Mouse (Mus musculus) liver, embryonic 14 days (tissue): ENCODE data around the gene Serpinb9c. TPM values are rescaled to one million over a fixed set of nuclear protein-coding genes. Genes with fewer than 3 reads are reported as not detected.

Source experiments
- polyA plus RNA-seq: library from polyadenylated mRNA; depleted of rRNA; stranded (reverse); fragments of >200 nt; gene quantifications from 2 replicates; pipeline ENCODE4 v1.2.3, GENCODE M21; 2012; rRNA removed

Serpinb9c gene
- polyA plus RNA-seq, result 0.01 TPM in 1 of 2 replicates, not detected in the other

DNA sequence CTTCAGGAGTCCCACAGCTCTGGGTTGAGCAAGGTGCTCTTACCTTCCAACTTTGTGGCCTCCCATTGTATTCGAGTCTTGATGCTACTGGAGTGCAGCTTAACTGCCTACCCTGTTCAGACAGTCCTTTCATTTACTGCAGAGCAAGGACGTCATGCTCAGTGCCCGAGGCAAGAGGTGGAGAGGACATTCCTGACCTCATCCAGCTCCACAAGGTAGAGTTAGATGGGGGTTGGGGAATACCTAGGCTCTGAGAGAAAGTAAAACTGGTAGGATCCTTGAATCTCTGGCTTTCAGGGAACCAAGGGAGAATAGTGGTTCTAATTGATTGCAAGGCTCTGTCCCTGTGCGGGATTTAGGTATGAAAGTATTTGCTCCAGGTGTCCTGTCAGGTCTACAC, at the start of gene Serpinb9c:
Gene Serpinb9c (minus strand): TSS at position 101 of the 400 bp plus-strand sequence.

DNA sequence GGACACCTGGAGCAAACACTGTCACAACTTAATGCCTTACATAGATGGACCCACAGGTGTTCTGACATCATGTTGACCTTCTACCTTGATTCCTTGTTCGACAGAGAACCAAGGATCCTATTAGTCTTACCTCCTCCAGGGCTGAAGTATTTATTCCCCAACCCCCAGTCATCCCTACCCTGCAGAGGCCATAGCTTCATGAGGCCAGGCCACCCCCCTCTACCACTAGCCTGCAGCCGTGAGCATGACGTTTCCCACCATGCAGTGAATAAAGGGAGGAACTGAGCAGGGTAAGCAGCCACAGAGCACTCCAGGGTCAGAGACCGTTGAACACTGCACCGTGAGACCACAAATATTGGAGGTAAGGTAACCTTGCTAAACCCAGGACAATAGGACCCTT, 33.1 kb upstream of the Serpinb9c start, which contains the start of gene Serpinb9d:
Gene Serpinb9d (plus strand): TSS at position 301 of the 400 bp plus-strand sequence.

Other genes with a start within 250 kb of the Serpinb9c start
- gene Serpinb6b, start 194.5 kb downstream of the Serpinb9c start, polyA plus RNA-seq, result 4.6 and 5.2 TPM in 2 replicates
- 1.1 and 1.2 TPM in 2 replicates for gene Serpinb9, start 156.5 kb downstream of the Serpinb9c start, polyA plus RNA-seq
- gene Serpinb9b, start 132.3 kb downstream of the Serpinb9c start, polyA plus RNA-seq, result 0.01 and 0.03 TPM in 2 replicates
- 0.02 TPM in 1 of 2 replicates, not detected in the other for gene Serpinb1b, start 81.2 kb downstream of the Serpinb9c start, polyA plus RNA-seq
- not detected in 2 replicates for gene Serpinb9d, start 33.2 kb upstream of the Serpinb9c start, polyA plus RNA-seq
- gene Serpinb9e, start 89.9 kb upstream of the Serpinb9c start, polyA plus RNA-seq, result 0.01 and 0.03 TPM in 2 replicates
- 0.01 TPM in 1 of 2 replicates, not detected in the other for gene Serpinb9f, start 164.3 kb upstream of the Serpinb9c start, polyA plus RNA-seq
- not detected in 2 replicates for gene Gm11397, start 236.0 kb upstream of the Serpinb9c start, polyA plus RNA-seq